Mouse (Mus musculus): ENCODE measurements around the gene Cerk. TPM values are rescaled to one million over a fixed set of nuclear protein-coding genes. Genes with fewer than 3 reads are reported as not detected.
"Not testable (repeated sequence)": the region's sequence is repeated elsewhere in the genome, so short reads cannot be mapped to it uniquely, and the experiment has no call there.

Cerk gene
- polyA plus RNA-seq, 1 experiment from 2014 or later: 22.3 TPM

DNA sequence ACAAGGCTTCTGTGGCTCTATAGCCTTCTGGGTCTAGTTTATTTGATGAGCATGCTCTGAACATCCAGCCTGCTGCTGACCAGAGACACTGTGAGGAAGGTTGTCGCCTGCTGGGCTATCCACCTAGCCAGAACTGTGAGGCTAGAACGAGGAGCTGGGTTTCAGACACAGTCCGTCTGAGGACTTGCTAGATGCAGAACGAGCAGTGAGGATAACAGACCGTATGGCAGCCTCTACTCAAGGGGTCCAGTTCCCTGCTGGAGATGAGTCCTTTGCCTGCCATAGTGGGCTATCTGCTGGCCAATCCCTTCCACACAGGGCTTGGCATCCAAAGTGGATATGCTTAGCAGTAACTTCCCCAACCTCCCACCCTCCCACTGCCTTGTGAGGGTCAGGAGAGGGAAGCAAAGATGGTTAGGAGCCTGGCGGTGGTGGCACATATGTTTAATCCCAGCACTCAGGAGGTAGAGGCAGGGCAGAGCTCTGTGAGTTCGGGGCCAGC lies 17.4 kb upstream of the Cerk start:
- no peak overlapping the region for H3K4me2 ChIP-seq (replicated peaks)
- no peak for ATAC-seq
- H3K9me3 ChIP-seq: no peaks in the 10 kb centered on the region
- WGBS: 78% methylated on average over 7 of the region's 7 CpGs
- peaks cover 4% of the 10 kb centered on the region for H3K4me1 ChIP-seq (replicated peaks)
- H3K27me3 ChIP-seq: no peaks in the 10 kb centered on the region
- H3K4me3 ChIP-seq (replicated peaks): no peak overlapping the region
- H3K36me3 ChIP-seq: no peaks in the 10 kb centered on the region
- H3K9ac ChIP-seq (replicated peaks): no peak overlapping the region
- H3K27ac ChIP-seq: no peak overlapping the region

DNA sequence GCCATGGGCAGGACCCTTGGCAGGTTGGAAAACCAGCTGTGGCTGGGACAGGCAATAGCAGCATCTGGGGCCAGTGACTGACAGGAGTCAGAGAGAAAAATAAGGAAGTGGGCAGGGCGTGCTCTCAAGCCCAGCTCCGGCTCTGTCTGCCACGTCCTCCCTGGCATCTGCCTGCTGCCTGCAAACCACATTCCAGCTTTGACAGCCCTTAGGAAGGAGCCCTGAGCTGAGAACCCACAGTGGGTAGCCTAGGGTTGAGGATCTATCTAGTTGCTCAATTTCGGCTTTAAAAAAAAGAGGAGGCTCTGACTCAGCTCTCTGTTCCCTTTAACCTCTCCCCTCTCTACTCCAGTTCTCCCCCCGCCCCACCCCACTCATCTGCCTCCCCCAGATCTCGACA lies 16.7 kb upstream of the Cerk start:
- H3K4me1 ChIP-seq (replicated peaks): peaks cover 4% of the 10 kb centered on the region
- WGBS: 63% methylated on average over 6 of the region's 6 CpGs
- no peak for ATAC-seq

DNA sequence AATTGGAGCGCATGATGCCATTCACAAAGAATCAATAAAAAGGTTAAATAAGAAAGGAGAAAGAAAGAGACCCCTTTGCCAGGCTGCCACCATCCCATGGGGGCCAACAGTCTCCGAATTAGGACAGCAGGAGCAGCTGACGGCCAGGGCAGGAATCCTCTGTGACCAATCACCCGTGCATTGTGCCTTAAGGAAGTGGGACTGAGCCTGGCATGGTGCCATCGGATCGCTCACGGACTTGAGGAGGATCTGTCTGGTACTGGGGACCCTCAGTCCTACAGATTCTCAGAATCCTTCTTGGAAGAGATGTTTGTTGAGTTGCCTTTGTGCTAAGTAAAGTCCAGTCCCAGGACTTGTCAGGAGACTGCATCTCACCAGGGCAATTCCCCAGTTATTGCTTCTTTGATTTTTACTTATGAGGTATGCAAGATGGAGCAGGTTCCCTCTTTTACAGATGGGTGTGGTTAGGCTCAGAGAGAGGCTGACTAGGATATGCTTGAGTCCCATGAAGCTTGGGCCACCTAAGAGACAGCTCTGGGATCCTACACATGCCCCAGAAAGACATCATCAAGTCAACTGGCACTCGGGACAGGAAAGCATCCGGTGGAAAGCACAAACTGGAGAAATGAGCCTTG lies 15.9 kb upstream of the Cerk start:
- WGBS: 59% methylated on average over 9 of the region's 9 CpGs
- Histone ChIP-seq H3K9ac (replicated peaks) (no peak overlapping the region), H3K9me3 (no peaks in the 10 kb centered on the region), H3K36me3 (no peaks in the 10 kb centered on the region), H3K4me3 (replicated peaks) (no peak overlapping the region), H3K27ac (no peak overlapping the region), H3K4me2 (replicated peaks) (no peak overlapping the region), H3K4me1 (replicated peaks) (peaks cover 4% of the 10 kb centered on the region), H3K27me3 (no peaks in the 10 kb centered on the region)
- no peak for ATAC-seq

More for the DNA sequence above, 16.7 kb upstream of the Cerk start:
- Histone ChIP-seq H3K4me3 (replicated peaks) (no peak overlapping the region), H3K27me3 (no peaks in the 10 kb centered on the region), H3K4me2 (replicated peaks) (no peak overlapping the region), H3K36me3 (no peaks in the 10 kb centered on the region), H3K27ac (no peak overlapping the region), H3K9ac (replicated peaks) (no peak overlapping the region), H3K9me3 (no peaks in the 10 kb centered on the region)

DNA sequence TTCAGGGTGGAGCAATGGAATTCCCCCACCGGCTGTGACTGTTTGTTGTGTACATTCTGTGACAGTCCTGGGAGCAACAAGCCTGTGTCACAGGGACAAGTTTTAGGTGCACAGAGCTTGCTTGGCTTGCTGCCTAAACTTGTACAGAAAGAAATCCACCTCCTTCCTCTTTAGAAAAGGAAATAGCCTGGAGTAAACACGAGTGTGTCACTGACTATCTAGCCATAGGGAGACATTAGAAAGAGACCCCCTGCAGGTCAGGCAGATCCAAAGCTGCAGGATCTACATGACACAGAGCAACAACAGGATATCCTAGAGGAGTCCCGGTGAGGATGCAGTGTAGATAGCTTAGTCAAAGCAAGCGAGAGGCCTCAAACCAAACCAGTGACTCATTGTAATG lies 15.2 kb upstream of the Cerk start:
- ATAC-seq: no peak
- Histone ChIP-seq H3K36me3 (no peaks in the 10 kb centered on the region), H3K27ac (no peak overlapping the region), H3K4me1 (replicated peaks) (peaks cover 4% of the 10 kb centered on the region), H3K4me2 (replicated peaks) (no peak overlapping the region), H3K4me3 (replicated peaks) (no peak overlapping the region), H3K9me3 (no peaks in the 10 kb centered on the region), H3K9ac (replicated peaks) (no peak overlapping the region), H3K27me3 (no peaks in the 10 kb centered on the region)
- WGBS: 40% methylated on average over 4 of the region's 4 CpGs

DNA sequence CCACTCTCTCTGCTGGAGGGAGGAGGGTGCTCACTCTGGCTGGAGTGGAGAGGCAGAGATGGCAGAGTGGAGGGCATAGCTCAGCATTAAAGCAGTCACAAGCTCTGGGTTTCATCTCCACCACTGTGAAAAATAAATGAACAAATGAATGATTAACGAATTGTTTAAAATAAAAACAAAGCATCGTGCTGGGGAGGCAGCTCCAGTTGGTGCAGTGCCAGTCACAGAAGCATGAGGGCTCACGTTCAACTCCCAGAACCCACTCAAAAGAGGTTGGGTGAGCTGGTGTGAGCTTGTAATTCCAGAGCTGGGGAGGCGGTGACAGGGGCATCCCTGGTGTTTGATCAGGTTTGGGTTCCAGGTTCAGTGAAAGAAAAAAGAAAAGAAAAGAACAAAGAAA lies 14.2 kb upstream of the Cerk start:
- no peaks in the 10 kb centered on the region for H3K27me3 ChIP-seq
- peaks cover 4% of the 10 kb centered on the region for H3K4me1 ChIP-seq (replicated peaks)
- no peaks in the 10 kb centered on the region for H3K9me3 ChIP-seq
- ATAC-seq: no peak
- 58% methylated on average over 4 of the region's 4 CpGs for WGBS
- H3K4me2 ChIP-seq (replicated peaks): no peak overlapping the region
- H3K9ac ChIP-seq (replicated peaks): no peak overlapping the region
- no peaks in the 10 kb centered on the region for H3K36me3 ChIP-seq
- H3K4me3 ChIP-seq (replicated peaks): no peak overlapping the region
- no peak overlapping the region for H3K27ac ChIP-seq

DNA sequence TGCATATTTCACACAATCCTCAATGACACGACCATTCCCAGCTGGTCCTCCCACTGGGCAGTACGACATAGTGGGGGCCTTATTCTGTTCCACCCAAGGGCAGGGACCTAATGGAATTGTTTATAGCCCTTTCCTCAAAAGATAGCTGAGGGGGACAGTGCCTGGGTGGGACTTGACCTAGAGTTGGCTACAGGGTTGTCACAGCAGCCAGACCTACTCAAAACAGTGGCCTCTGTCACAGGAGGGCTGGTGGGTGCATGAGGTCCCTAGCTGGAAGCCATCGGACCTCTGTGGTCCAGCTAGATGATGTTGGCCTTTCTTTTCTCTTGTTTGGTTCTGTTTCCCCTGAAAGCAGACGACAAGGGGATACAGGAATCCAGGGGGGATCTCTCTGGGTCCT lies 13.5 kb upstream of the Cerk start:
- H3K27me3 ChIP-seq: no peaks in the 10 kb centered on the region
- peaks cover 4% of the 10 kb centered on the region for H3K4me1 ChIP-seq (replicated peaks)
- H3K27ac ChIP-seq: no peak overlapping the region
- 78% methylated on average over 4 of the region's 4 CpGs for WGBS
- no peaks in the 10 kb centered on the region for H3K9me3 ChIP-seq
- H3K36me3 ChIP-seq: no peaks in the 10 kb centered on the region
- H3K4me2 ChIP-seq (replicated peaks): no peak overlapping the region
- no peak for ATAC-seq
- H3K4me3 ChIP-seq (replicated peaks): no peak overlapping the region
- H3K9ac ChIP-seq (replicated peaks): no peak overlapping the region

DNA sequence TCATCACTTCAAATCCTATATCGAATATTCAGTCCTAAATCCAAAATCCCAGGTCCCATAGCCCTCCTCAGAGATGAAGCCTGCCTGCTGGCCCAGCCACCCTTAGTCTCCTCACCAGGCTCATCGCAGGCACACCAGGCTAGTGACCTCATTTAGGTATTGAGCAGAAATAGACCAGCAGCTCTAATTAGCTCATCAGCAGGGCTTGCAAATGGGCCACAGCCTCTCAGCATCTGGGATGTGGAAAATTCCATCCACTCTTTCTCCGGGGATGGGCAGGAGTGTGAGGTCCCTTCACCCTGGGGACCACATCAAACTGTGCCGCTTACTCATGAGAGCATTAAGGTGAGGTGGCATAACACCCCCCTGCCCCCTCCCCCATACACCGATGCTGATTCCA lies 13.1 kb upstream of the Cerk start:
- ATAC-seq: no peak
- H3K9ac ChIP-seq (replicated peaks): no peak overlapping the region
- no peaks in the 10 kb centered on the region for H3K9me3 ChIP-seq
- no peaks in the 10 kb centered on the region for H3K27me3 ChIP-seq
- peaks cover 4% of the 10 kb centered on the region for H3K4me1 ChIP-seq (replicated peaks)
- WGBS: 86% methylated on average over 5 of the region's 5 CpGs
- no peak overlapping the region for H3K27ac ChIP-seq
- no peak overlapping the region for H3K4me3 ChIP-seq (replicated peaks)
- H3K4me2 ChIP-seq (replicated peaks): no peak overlapping the region
- no peaks in the 10 kb centered on the region for H3K36me3 ChIP-seq

DNA sequence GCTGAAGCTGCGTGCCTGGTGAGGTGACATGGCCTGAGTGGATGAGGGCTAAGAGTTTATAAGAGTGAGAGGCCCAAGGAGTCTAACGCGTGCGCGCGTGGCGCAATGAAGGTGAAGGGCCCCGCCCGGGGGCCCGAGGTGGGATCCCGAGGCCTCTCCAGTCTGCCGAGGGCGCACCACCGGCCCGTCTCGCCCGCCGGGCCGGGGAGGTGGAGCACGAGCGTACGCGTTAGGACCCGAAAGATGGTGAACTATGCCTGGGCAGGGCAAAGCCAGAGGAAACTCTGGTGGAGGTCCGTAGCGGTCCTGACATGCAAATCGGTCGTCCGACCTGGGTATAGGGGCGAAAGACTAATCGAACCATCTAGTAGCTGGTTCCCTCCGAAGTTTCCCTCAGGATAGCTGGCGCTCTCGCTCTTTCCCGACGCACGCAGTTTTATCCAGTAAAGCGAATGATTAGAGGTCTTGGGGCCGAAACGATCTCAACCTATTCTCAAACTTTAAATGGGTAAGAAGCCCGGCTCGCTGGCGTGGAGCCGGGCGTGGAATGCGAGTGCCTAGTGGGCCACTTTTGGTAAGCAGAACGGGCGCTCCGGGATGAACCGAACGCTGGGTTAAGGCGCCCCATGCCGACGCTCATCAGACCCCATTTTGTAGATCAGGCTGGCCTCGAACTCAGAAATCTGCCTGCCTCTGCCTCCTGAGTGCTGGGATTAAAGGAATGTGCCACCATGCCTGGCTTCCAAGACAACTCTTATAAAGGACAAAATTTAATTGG lies 8.9 kb upstream of the Cerk start:
- H3K4me3 ChIP-seq (replicated peaks): not testable (repeated sequence)
- 86% methylated on average over 55 of the region's 55 CpGs for WGBS

DNA sequence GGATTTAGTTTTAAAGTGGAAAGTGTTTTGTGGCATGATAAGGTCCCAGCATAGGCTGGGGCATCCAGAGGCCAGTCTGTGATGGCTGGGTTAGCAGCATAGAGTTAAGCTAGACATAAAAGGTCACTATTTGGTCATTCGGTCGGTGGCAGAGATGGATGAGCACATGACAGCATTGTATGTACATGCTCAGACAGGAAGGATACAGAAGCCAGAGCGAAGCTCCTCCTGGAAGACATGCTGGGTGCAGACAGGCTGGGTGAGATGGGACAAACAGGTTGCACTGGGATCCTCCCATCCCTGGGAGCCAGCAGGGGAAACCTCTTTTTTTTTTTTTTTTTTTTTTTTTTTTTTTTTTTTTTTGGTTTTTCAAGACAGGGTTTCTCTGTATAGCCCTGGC lies 6.0 kb upstream of the Cerk start:
- Histone ChIP-seq H3K4me3 (replicated peaks) (no peak overlapping the region), H3K27me3 (no peaks in the 10 kb centered on the region), H3K36me3 (no peaks in the 10 kb centered on the region), H3K9ac (replicated peaks) (no peak overlapping the region), H3K4me2 (replicated peaks) (no peak overlapping the region), H3K27ac (no peak overlapping the region), H3K9me3 (no peaks in the 10 kb centered on the region), H3K4me1 (replicated peaks) (peaks cover 18% of the 10 kb centered on the region)
- 82% methylated on average over 3 of the region's 3 CpGs for WGBS
- no peak for ATAC-seq

More for the DNA sequence above, 8.9 kb upstream of the Cerk start:
- H3K4me1 ChIP-seq (replicated peaks); H3K27me3 ChIP-seq; H3K4me2 ChIP-seq (replicated peaks); H3K9ac ChIP-seq (replicated peaks); H3K9me3 ChIP-seq; H3K27ac ChIP-seq; H3K36me3 ChIP-seq: not testable (repeated sequence)
- peak; percentile 89 for ATAC-seq

DNA sequence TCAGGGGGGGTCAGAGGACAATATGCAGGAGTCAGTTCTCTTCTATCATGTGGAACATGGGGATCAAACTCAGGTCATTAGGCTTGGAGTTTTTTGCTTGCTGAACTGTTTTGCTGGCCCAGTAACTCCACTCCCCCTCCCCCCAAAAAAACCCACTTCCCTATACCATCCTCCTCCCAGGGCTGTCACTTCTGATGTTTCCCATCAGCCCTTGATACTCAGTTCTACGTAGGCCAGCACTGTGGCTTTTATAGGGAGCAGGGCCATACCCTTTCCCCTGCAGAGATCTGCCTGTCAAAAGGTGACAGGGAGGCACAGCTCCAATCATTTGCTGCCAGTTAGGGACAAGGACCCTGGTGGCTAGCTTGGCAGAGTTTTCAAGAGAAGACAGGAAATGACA lies 5.6 kb upstream of the Cerk start:
- Histone ChIP-seq H3K9ac (replicated peaks) (no peak overlapping the region), H3K4me2 (replicated peaks) (no peak overlapping the region)

DNA sequence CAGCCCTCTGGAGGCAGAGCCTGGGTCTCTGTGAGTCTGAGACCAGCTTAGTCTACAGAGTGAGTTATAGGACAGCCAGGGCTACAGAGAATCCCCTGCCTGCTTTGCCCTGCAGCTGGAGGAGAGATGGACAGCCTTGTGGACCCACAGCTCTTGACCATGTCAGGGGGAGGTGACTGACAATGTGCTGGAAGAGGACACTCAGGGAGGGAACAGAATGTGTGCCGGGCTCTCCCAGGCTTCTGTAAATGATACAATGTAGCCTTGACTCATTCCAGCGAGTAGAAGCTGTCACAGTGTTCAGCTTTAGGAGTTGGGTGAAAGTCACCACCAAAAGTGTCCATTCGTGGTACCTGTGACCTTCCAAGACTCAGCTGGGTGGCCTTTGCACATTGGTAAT lies 4.4 kb upstream of the Cerk start:
- peaks cover 5% of the 10 kb centered on the region; the same call in 1 of the 2 replicates for H3K27me3 ChIP-seq
- no peak overlapping the region for H3K4me2 ChIP-seq (replicated peaks)
- no peaks in the 10 kb centered on the region for H3K36me3 ChIP-seq
- peaks cover 29% of the 10 kb centered on the region for H3K4me1 ChIP-seq (replicated peaks)
- no peak overlapping the region for H3K27ac ChIP-seq
- no peak overlapping the region for H3K9ac ChIP-seq (replicated peaks)
- WGBS: 75% methylated on average over 3 of the region's 3 CpGs
- no peaks in the 10 kb centered on the region for H3K9me3 ChIP-seq
- no peak overlapping the region for H3K4me3 ChIP-seq (replicated peaks)
- ATAC-seq: no peak

More for the DNA sequence above, 5.6 kb upstream of the Cerk start:
- H3K27me3 ChIP-seq: peaks cover 4% of the 10 kb centered on the region; the same call in 1 of the 2 replicates
- WGBS: 44% methylated on average over 1 of the region's 1 CpGs
- H3K4me3 ChIP-seq (replicated peaks): no peak overlapping the region
- peaks cover 22% of the 10 kb centered on the region for H3K4me1 ChIP-seq (replicated peaks)
- no peak overlapping the region for H3K27ac ChIP-seq
- ATAC-seq: no peak
- no peaks in the 10 kb centered on the region for H3K9me3 ChIP-seq
- H3K36me3 ChIP-seq: no peaks in the 10 kb centered on the region

DNA sequence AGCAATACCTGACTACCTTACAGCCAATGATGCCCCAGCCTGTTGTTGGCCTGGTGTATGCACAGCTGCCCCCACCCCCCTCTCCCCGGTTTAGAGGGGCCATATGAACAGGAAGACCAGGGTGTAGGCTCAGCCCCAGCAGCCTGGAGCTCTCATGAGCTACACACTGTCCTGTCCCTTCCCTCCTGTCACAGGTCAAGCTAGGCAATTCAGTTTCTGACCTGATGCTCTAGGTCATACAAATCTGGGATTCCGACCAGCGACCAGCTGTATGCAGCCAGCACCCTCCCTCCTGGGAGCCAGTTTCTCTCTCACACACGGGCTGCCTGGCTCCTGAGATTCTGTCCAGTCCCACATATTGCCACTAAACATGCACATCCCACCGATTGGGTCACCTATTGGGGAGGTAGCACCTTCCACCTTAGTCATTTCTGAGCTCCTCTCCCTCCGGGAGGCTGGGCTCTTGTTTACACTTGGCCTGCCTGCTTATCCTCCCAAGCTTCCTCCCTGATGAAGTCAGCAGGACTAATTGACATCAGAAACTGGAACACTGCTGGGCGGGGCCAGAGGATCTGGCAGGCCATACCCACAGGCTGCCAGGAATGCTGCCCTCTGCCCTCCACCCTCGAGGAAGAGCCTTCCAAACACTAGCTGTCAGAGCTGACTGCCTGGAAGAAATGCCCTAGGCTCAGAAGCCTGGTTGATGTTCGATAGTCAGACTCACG lies 3.0 kb upstream of the Cerk start:
- no peaks in the 10 kb centered on the region for H3K9me3 ChIP-seq
- H3K4me1 ChIP-seq (replicated peaks): peaks cover 41% of the 10 kb centered on the region
- H3K27ac ChIP-seq: peak overlapping the region; percentile 53
- H3K4me2 ChIP-seq (replicated peaks): no peak overlapping the region
- WGBS: 40% methylated on average over 10 of the region's 10 CpGs
- no peak overlapping the region for H3K4me3 ChIP-seq (replicated peaks)
- H3K27me3 ChIP-seq: peaks cover 5% of the 10 kb centered on the region; the same call in 1 of the 2 replicates
- 0 out of 2 replicates have a peak overlapping the region, but pooled peaks have one; percentile 14 for H3K9ac ChIP-seq (replicated peaks)
- H3K36me3 ChIP-seq: no peaks in the 10 kb centered on the region
- ATAC-seq: no peak
